Mouse (Mus musculus) heart, adult 8-10 months (tissue): ENCODE data around the gene Golm1. TPM values are rescaled to one million over a fixed set of nuclear protein-coding genes. Genes with fewer than 3 reads are reported as not detected.

Source experiments
- DNase-seq: peaks from one replicate; pipeline ENCODE4 v3.0.0; 2022; ENCODE audit warnings: low spot score
- total RNA-seq, 4 experiments: library from RNA; stranded (reverse); gene quantifications; 2 replicates each; pipeline ENCODE4 v1.2.4; 2022

Golm1 gene
- total RNA-seq, 4 experiments from 2014 or later = 12.3 to 17.9 (median 14.4) TPM

- no peak for DNase-seq
Observed at GRCm38 (mm10) chr13:59647484-59647883, 28.1 kb downstream of the Golm1 start.

GRCm38 (mm10) chr13:59646674-59647244, 28.9 kb downstream of the Golm1 start:
- DNase-seq = no peak

GRCm38 (mm10) chr13:59645491-59645890, 30.1 kb downstream of the Golm1 start:
- no peak for DNase-seq

GRCm38 (mm10) chr13:59642818-59643217, 32.8 kb downstream of the Golm1 start:
- no peak for DNase-seq

DNA sequence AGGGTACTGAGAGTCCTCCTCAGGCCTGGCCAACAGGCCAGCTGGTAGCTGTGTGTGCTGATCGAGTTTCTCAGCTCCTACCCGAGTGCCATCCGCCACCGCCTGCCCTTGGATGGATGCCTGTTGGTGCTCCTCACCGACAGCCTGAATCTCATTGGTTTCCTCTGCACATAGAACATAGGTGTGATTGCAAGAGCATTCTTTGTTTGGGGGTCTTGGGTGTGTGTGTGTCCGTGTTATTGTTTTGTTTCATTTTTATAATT, 35.5 kb downstream of the Golm1 start:
- no peak for DNase-seq

DNA sequence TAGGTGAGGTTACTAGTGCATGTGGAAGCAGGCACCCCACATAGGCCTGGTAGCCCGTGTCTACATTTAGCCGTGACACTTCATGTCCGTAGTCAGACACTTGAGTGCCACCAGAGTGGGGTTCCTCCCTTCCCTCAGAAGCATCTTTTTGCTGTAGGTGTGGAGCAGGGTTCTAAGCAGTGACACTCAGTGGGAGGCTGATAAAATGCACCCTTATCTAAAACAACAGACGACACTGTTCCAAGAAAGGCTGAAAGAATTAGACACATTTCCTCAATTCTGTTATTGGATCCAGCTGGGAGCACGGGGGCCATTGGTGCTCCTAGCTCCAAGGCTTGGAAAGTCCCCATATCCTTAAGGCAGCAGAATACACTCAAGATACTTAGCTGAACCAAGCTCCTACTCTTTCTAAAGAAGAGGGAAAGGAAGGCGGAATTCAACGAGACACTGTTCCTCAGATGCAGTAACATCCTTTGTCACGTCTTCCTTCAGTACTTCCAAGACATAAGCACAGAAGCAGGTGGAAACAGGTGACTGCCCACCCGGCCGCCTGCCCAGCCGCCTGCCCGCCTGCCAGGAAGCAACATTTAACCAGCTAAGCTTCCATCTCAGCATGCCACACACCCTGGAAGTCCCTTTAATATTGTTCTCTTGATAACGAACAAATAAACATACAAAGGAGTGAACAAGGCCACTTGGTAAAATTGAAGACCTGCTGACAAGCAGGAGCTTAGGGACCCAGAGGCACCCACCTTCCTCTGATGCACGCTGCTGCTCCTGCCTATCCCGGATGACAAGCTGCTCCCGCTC, 36.0 kb downstream of the Golm1 start:
- no peak for DNase-seq

- DNase-seq = no peak
Observed at GRCm38 (mm10) chr13:59637800-59638199, 37.8 kb downstream of the Golm1 start.

- DNase-seq = no peak
Observed at GRCm38 (mm10) chr13:59634637-59635036, 41.0 kb downstream of the Golm1 start.

DNA sequence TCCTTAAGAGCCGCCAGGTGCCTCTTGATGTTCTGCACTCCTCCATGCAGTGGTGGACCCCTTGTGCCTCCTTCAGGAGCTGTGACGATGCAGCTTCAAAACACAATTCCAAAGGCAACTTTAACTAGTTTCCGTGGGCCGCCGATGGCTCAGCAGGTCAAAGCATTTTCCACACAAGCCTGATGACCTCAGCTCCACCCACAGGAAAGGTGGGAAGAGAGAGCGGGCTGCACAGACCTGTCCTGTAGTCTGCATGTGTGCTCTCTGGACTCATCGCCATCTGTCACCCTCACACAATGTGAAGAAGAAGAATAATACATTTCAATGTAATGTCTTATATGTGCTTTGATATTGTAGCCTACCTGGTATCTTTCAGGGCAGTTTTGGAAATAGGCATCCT, 48.9 kb downstream of the Golm1 start:
- DNase-seq = no peak

- peak; percentile 59 for DNase-seq
Observed at GRCm38 (mm10) chr13:59624903-59625302, 50.7 kb downstream of the Golm1 start.

GRCm38 (mm10) chr13:59624389-59624788, 51.2 kb downstream of the Golm1 start:
- no peak for DNase-seq

- no peak for DNase-seq
Observed at GRCm38 (mm10) chr13:59621643-59622489, 53.7 kb downstream of the Golm1 start.

DNA sequence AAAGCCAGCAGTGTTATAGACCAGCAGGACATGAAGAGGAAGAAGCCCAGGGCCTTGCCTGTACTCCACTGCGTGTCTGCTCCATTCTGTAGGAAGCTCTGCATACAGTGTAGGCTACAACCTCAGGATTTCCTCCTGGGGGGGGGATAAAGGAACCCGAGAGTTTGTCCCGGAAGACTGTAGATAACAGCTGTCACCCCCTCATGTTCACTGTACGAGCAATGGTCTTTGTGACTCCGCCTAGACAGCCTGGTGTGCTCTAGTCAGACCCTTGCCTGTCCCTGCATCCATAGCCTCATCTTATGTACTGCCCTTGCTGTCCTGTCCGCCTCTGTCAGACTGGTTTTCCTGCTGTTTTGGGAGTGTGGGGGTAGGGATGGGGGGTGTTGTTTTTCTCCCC, 57.1 kb downstream of the Golm1 start:
- no peak for DNase-seq

DNA sequence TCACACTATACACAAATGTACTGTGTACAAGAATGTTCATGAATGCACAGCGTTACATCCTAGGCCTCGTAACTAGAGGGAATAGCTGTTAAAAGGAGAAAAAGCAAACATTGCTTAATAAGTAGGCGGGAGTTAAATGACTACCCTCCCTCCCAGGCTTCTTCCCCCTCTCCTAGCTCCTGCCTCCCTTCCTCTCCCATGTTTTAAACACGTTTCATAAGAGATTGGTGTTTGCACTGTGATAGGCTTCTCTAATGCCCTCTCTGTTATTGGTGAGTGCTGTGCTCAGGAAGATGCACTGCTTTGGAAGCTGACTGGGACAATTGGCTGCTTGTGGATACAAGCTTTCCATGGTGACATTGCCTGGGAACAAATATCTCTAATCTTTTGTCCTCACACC, 60.1 kb downstream of the Golm1 start:
- no peak for DNase-seq

DNA sequence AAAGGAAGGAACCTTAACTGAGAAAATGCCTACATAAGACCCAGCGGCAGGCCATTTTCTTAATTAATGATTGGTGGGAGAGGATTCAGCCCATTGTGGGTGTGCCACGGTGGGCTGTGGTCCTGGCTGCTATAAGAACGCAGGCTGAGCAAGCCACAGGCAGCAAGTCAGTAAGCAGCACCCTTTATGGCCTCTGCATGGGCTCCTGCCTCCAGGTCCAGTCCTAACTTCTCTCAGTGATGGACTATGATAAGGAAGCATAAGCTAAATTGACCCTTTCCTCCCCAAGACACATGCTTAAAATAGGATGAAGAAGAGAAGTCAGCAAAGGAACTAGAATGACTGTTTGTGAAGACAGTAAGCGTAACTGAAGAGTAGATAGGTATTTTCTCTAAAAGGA, 60.5 kb downstream of the Golm1 start:
- no peak for DNase-seq

- DNase-seq = no peak
Observed at GRCm38 (mm10) chr13:59613868-59614267, 61.7 kb downstream of the Golm1 start.

DNA sequence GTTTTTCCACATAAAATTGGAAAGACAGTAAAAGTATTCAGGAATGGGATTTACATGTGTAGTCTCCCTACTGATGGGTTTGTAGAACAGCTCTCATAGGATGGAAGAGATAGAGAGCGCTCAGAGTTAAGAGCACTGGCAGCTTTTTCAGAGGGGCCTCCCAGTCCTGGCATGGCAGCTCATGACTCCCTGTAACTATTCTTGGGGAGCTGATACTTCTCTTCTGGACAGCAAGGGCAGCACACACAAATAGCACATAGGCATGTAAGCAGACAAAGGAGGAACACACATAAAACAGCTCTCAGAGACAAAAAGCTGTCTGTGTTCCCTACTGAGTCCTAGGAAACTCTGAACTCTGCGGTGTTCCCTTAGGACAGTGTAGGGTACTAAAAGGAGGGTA, 65.2 kb downstream of the Golm1 start:
- DNase-seq = peak; percentile 19

- no peak for DNase-seq
Observed at GRCm38 (mm10) chr13:59609885-59610284, 65.7 kb downstream of the Golm1 start.

- no peak for DNase-seq
Observed at GRCm38 (mm10) chr13:59605221-59605922, 70.2 kb downstream of the Golm1 start.

DNA sequence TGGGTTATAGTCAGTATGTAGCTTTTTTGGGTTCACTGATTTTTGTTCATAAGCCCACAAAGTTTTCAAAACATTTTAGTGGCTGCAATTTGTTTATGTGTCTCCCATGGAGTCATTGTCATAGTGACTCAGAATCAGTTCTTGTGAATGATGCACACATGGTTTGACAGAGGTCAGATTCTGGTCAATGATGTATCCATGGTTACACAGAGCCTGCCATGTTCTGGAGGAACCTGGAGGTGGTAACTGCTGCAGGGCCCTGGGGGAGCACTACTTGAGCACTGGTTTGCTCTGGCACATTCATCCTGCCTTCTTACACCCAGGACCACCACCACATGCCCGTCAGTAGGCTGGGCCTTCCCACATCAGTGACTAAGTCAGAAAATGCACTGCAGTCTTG, 71.1 kb downstream of the Golm1 start:
- DNase-seq = no peak

- DNase-seq = no peak
Observed at GRCm38 (mm10) chr13:59603096-59603495, 72.5 kb downstream of the Golm1 start.

- DNase-seq = no peak
Observed at GRCm38 (mm10) chr13:59592630-59593029, 83.0 kb downstream of the Golm1 start.
